Mouse (Mus musculus): ENCODE results near the gene Efnb2. TPM values are rescaled to one million over a fixed set of nuclear protein-coding genes. Genes with fewer than 3 reads are reported as not detected.

Gene Efnb2
- polyA plus RNA-seq, 1 experiment from 2014 or later: 25.4 TPM

- no peaks in the 10 kb centered on the region for H3K9me3 ChIP-seq (replicated peaks)
- no peak overlapping the region for H3K4me3 ChIP-seq
- H3K27me3 ChIP-seq (replicated peaks): no peaks in the 10 kb centered on the region
- no peak overlapping the region for H3K9ac ChIP-seq
- no peak overlapping the region for H3K4me2 ChIP-seq
- peaks cover 12% of the 10 kb centered on the region for H3K4me1 ChIP-seq (replicated peaks)
- H3K27ac ChIP-seq (ENCODE audit: poor library complexity, severe bottlenecking): no peak overlapping the region
- H3K36me3 ChIP-seq: peaks cover 21% of the 10 kb centered on the region
- no peak for ATAC-seq (ENCODE audit: insufficient number of reproducible peaks, low FRiP score)
- WGBS: 74% methylated on average over 7 of the region's 7 CpGs
These were observed 29.6 kb downstream of the Efnb2 start for GRCm38 (mm10) chr8:8631394-8631793.

- Histone ChIP-seq H3K9ac (no peak overlapping the region), H3K27ac (ENCODE audit: poor library complexity, severe bottlenecking) (no peak overlapping the region), H3K9me3 (replicated peaks) (no peaks in the 10 kb centered on the region), H3K4me1 (replicated peaks) (peaks cover 31% of the 10 kb centered on the region), H3K4me3 (no peak overlapping the region), H3K36me3 (peaks cover 41% of the 10 kb centered on the region), H3K4me2 (no peak overlapping the region), H3K27me3 (replicated peaks) (no peaks in the 10 kb centered on the region)
- no peak for ATAC-seq (ENCODE audit: insufficient number of reproducible peaks, low FRiP score)
- 38% methylated on average over 7 of the region's 7 CpGs for WGBS
These were observed 37.0 kb downstream of the Efnb2 start for GRCm38 (mm10) chr8:8624017-8624416.

- H3K27ac ChIP-seq (ENCODE audit: poor library complexity, severe bottlenecking): no peak overlapping the region
- H3K4me1 ChIP-seq (replicated peaks): peaks cover 30% of the 10 kb centered on the region
- no peaks in the 10 kb centered on the region for H3K9me3 ChIP-seq (replicated peaks)
- no peak overlapping the region for H3K4me2 ChIP-seq
- H3K36me3 ChIP-seq: peaks cover 45% of the 10 kb centered on the region
- H3K27me3 ChIP-seq (replicated peaks): no peaks in the 10 kb centered on the region
- H3K4me3 ChIP-seq: no peak overlapping the region
- no peak overlapping the region for H3K9ac ChIP-seq
- WGBS: 38% methylated on average over 8 of the region's 8 CpGs
- 0 out of 2 replicates have a peak, but pooled peaks have one; percentile 38 for ATAC-seq (ENCODE audit: insufficient number of reproducible peaks, low FRiP score)
These were observed 37.6 kb downstream of the Efnb2 start for GRCm38 (mm10) chr8:8623486-8623885.

- 85% methylated on average over 3 of the region's 3 CpGs for WGBS
- Histone ChIP-seq H3K4me1 (replicated peaks) (peaks cover 30% of the 10 kb centered on the region), H3K9me3 (replicated peaks) (no peaks in the 10 kb centered on the region), H3K4me3 (no peak overlapping the region), H3K4me2 (no peak overlapping the region), H3K27ac (ENCODE audit: poor library complexity, severe bottlenecking) (no peak overlapping the region), H3K36me3 (peaks cover 48% of the 10 kb centered on the region), H3K27me3 (replicated peaks) (no peaks in the 10 kb centered on the region), H3K9ac (no peak overlapping the region)
- ATAC-seq (ENCODE audit: insufficient number of reproducible peaks, low FRiP score): no peak
These were observed 38.6 kb downstream of the Efnb2 start for GRCm38 (mm10) chr8:8622476-8622875.

- no peak for ATAC-seq (ENCODE audit: insufficient number of reproducible peaks, low FRiP score)
- H3K36me3 ChIP-seq: peaks cover 50% of the 10 kb centered on the region
- peaks cover 30% of the 10 kb centered on the region for H3K4me1 ChIP-seq (replicated peaks)
- no peaks in the 10 kb centered on the region for H3K27me3 ChIP-seq (replicated peaks)
- H3K9ac ChIP-seq: no peak overlapping the region
- H3K4me2 ChIP-seq: no peak overlapping the region
- no peak overlapping the region for H3K27ac ChIP-seq (ENCODE audit: poor library complexity, severe bottlenecking)
- no peak overlapping the region for H3K4me3 ChIP-seq
- no peaks in the 10 kb centered on the region for H3K9me3 ChIP-seq (replicated peaks)
- 91% methylated on average over 12 of the region's 12 CpGs for WGBS
These were observed 39.0 kb downstream of the Efnb2 start for GRCm38 (mm10) chr8:8622031-8622430.

- Histone ChIP-seq H3K4me2 (no peak overlapping the region), H3K27me3 (replicated peaks) (no peaks in the 10 kb centered on the region), H3K36me3 (peaks cover 51% of the 10 kb centered on the region), H3K27ac (ENCODE audit: poor library complexity, severe bottlenecking) (no peak overlapping the region), H3K4me1 (replicated peaks) (peaks cover 30% of the 10 kb centered on the region), H3K4me3 (no peak overlapping the region), H3K9ac (no peak overlapping the region), H3K9me3 (replicated peaks) (no peaks in the 10 kb centered on the region)
- WGBS: 88% methylated on average over 16 of the region's 16 CpGs
- ATAC-seq (ENCODE audit: insufficient number of reproducible peaks, low FRiP score): no peak
These were observed 39.7 kb downstream of the Efnb2 start for GRCm38 (mm10) chr8:8621236-8621917.

- Histone ChIP-seq H3K4me2 (no peak overlapping the region), H3K27ac (ENCODE audit: poor library complexity, severe bottlenecking) (no peak overlapping the region), H3K9ac (no peak overlapping the region)
These were observed 40.5 kb downstream of the Efnb2 start for GRCm38 (mm10) chr8:8620536-8620935.

GRCm38 (mm10) chr8:8619221-8620194, 41.5 kb downstream of the Efnb2 start:
- H3K36me3 ChIP-seq: peaks cover 46% of the 10 kb centered on the region
- WGBS: 59% methylated on average over 19 of the region's 19 CpGs
- no peak overlapping the region for H3K27ac ChIP-seq (ENCODE audit: poor library complexity, severe bottlenecking)
- ATAC-seq (ENCODE audit: insufficient number of reproducible peaks, low FRiP score): no peak
- no peaks in the 10 kb centered on the region for H3K27me3 ChIP-seq (replicated peaks)
- H3K9ac ChIP-seq: no peak overlapping the region
- H3K4me3 ChIP-seq: no peak overlapping the region
- H3K9me3 ChIP-seq (replicated peaks): no peaks in the 10 kb centered on the region
- H3K4me1 ChIP-seq (replicated peaks): peaks cover 24% of the 10 kb centered on the region
- H3K4me2 ChIP-seq: no peak overlapping the region

More at GRCm38 (mm10) chr8:8620536-8620935, 40.5 kb downstream of the Efnb2 start:
- H3K4me1 ChIP-seq (replicated peaks): peaks cover 30% of the 10 kb centered on the region
- WGBS: 85% methylated on average over 21 of the region's 21 CpGs
- no peaks in the 10 kb centered on the region for H3K9me3 ChIP-seq (replicated peaks)
- H3K4me3 ChIP-seq: no peak overlapping the region
- no peak for ATAC-seq (ENCODE audit: insufficient number of reproducible peaks, low FRiP score)
- no peaks in the 10 kb centered on the region for H3K27me3 ChIP-seq (replicated peaks)
- peaks cover 46% of the 10 kb centered on the region for H3K36me3 ChIP-seq

GRCm38 (mm10) chr8:8613844-8614243, 47.2 kb downstream of the Efnb2 start:
- Histone ChIP-seq H3K9me3 (replicated peaks) (no peaks in the 10 kb centered on the region), H3K9ac (no peak overlapping the region), H3K27me3 (replicated peaks) (no peaks in the 10 kb centered on the region), H3K4me1 (replicated peaks) (peaks cover 5% of the 10 kb centered on the region; the same call in 1 of the 2 replicates), H3K4me2 (no peak overlapping the region), H3K36me3 (peaks cover 12% of the 10 kb centered on the region), H3K4me3 (no peak overlapping the region), H3K27ac (ENCODE audit: poor library complexity, severe bottlenecking) (no peak overlapping the region)
- ATAC-seq (ENCODE audit: insufficient number of reproducible peaks, low FRiP score): no peak
- 25% methylated on average over 1 of the region's 1 CpGs for whole genome bisulfite sequencing

- Histone ChIP-seq H3K4me2 (no peak overlapping the region), H3K27ac (ENCODE audit: poor library complexity, severe bottlenecking) (no peak overlapping the region), H3K4me1 (replicated peaks) (peaks cover 5% of the 10 kb centered on the region; the same call in 1 of the 2 replicates), H3K36me3 (peaks cover under 1% of the 10 kb centered on the region; the same call in 1 of the 2 replicates), H3K27me3 (replicated peaks) (no peaks in the 10 kb centered on the region), H3K4me3 (no peak overlapping the region), H3K9me3 (replicated peaks) (no peaks in the 10 kb centered on the region), H3K9ac (no peak overlapping the region)
- 62% methylated on average over 4 of the region's 4 CpGs for WGBS
- ATAC-seq (ENCODE audit: insufficient number of reproducible peaks, low FRiP score): no peak
These were observed 49.1 kb downstream of the Efnb2 start for GRCm38 (mm10) chr8:8611928-8612327.

- Histone ChIP-seq H3K27me3 (replicated peaks) (no peaks in the 10 kb centered on the region), H3K27ac (ENCODE audit: poor library complexity, severe bottlenecking) (no peak overlapping the region), H3K9me3 (replicated peaks) (no peaks in the 10 kb centered on the region), H3K9ac (no peak overlapping the region), H3K4me1 (replicated peaks) (peaks cover 5% of the 10 kb centered on the region; the same call in 1 of the 2 replicates), H3K4me2 (no peak overlapping the region), H3K36me3 (no peaks in the 10 kb centered on the region), H3K4me3 (no peak overlapping the region)
- no peak for ATAC-seq (ENCODE audit: insufficient number of reproducible peaks, low FRiP score)
- 23% methylated on average over 7 of the region's 7 CpGs for WGBS
These were observed 51.3 kb downstream of the Efnb2 start for GRCm38 (mm10) chr8:8609791-8610190.

Measured in heart, embryonic 12.5 days (tissue).